Mouse (Mus musculus) lung, postnatal 0 days (tissue): ENCODE measurements around the gene 1600012H06Rik. TPM values are rescaled to one million over a fixed set of nuclear protein-coding genes. Genes with fewer than 3 reads are reported as not detected.
A peak's percentile ranks its signal among the peaks of the same experiment; 100 is the strongest.

ENCODE experiments used
- ATAC-seq: fragments of 200-750 bp; cut with Nextera tagmentation; 2 replicates; pipeline ENCODE4 v1.8.0; 2017; ENCODE audit warnings: moderate library complexity
- DNase-seq: peaks from one replicate; pipeline ENCODE4 v3.0.0-alpha.2; 2016; ENCODE audit warnings: low spot score
- H3K27ac ChIP-seq: fragments of 300-500 bp; sonication (generic); 2 replicates; pipeline ENCODE4 v1.5.1; 2014; ENCODE audit warnings: antibody characterized with exemption, mild to moderate bottlenecking, low read length, mixed read lengths
- H3K27me3 ChIP-seq: fragments of 300-500 bp; sonication (generic); replicated peaks from 2 replicates; pipeline ENCODE4 v1.6.1; 2014; ENCODE audit warnings: low read length, mixed read lengths; ENCODE audit not compliant: insufficient read depth
- H3K36me3 ChIP-seq: fragments of 300-500 bp; sonication (generic); 2 replicates; pipeline ENCODE4 v1.6.1; 2014; ENCODE audit warnings: low read length, mixed read lengths; ENCODE audit not compliant: insufficient read depth
- H3K4me1 ChIP-seq: fragments of 300-500 bp; sonication (generic); 2 replicates; pipeline ENCODE4 v1.6.1; 2014; ENCODE audit warnings: antibody characterized with exemption, low read depth, low read length, mixed read lengths; ENCODE audit not compliant: insufficient read depth
- H3K4me2 ChIP-seq: fragments of 300-500 bp; sonication (generic); replicated peaks from 2 replicates; pipeline ENCODE4 v1.6.1; 2014; ENCODE audit warnings: low read depth, mild to moderate bottlenecking, low read length, moderate library complexity, mixed read lengths
- H3K4me3 ChIP-seq: fragments of 300-500 bp; sonication (generic); 2 replicates; pipeline ENCODE4 v1.5.1; 2014; ENCODE audit warnings: low read depth, low read length
- H3K9ac ChIP-seq: fragments of 300-500 bp; sonication (generic); replicated peaks from 2 replicates; pipeline ENCODE4 v1.6.1; 2014; ENCODE audit warnings: low read depth, mild to moderate bottlenecking
- H3K9me3 ChIP-seq: fragments of 300-500 bp; sonication (generic); 2 replicates; pipeline ENCODE4 v1.6.1; 2016; ENCODE audit warnings: low read length, mixed read lengths
- CTCF ChIP-seq: IDR thresholded peaks from 2 replicates; pipeline ENCODE4 v1.5.1; 2016; ENCODE audit warnings: antibody characterized with exemption, mild to moderate bottlenecking
- EP300 ChIP-seq: IDR thresholded peaks from 2 replicates; pipeline ENCODE4 v1.6.1; 2016; ENCODE audit warnings: antibody characterized with exemption, mild to moderate bottlenecking, control low read depth
- WGBS: fragments of 180-500 bp; shearing (Covaris S2); extraction: QIAGEN DNeasy Blood & Tissue Kit; methylation state at CpG from one replicate; pipeline ENCODE4 v1.1.7; 2014; 5-methylcytosine and 5-hydroxymethylcytosine counted together
- polyA plus RNA-seq: library from polyadenylated mRNA; unstranded; fragments of >200 nt; fragmentation: Nextera tagmentation; extraction: Ambion mirVana; gene quantifications from 2 replicates; pipeline ENCODE4 v1.2.1, GENCODE M21; 2015

Gene 1600012H06Rik
- polyA plus RNA-seq, 1 experiment from 2014 or later = 44.0 TPM

DNA sequence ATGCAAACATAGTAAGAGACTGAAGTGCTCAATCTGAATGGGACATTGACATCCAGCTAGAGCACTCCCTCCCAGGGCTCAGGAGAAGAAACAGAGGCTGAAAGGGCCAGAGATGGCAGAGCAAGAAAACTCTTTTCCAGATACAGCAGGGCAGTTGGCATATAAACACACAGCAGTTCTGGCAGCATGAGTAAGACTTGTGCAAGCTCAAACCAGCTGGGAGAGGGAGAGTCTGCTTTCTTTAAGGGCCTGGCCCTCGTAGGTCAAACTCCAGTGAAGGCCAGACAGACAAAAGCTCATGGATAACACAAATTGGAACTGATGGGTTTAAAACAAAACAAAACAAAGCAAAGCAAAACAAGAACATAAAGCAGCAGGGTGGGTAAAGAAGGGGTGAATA lies 36.4 kb upstream of the 1600012H06Rik start:
- Histone ChIP-seq H3K4me2 (no peak overlapping the region), H3K9me3 (no peaks in the 10 kb centered on the region), H3K36me3 (no peaks in the 10 kb centered on the region), H3K27me3 (no peaks in the 10 kb centered on the region), H3K4me1 (no peaks in the 10 kb centered on the region), H3K4me3 (no peak overlapping the region), H3K27ac (no peak overlapping the region), H3K9ac (no peak overlapping the region)
- no peak for ATAC-seq
- TF ChIP-seq EP300 = no peak
- TF ChIP-seq CTCF = no peak
- DNase-seq = no peak
- WGBS = 28% methylated on average over 1 of the region's 1 CpGs

GRCm38 (mm10) chr17:14907136-14907535 lies 35.8 kb upstream of the 1600012H06Rik start:
- Histone ChIP-seq H3K4me1 (no peaks in the 10 kb centered on the region), H3K27ac (no peak overlapping the region), H3K27me3 (no peaks in the 10 kb centered on the region), H3K4me3 (no peak overlapping the region), H3K4me2 (no peak overlapping the region), H3K9me3 (no peaks in the 10 kb centered on the region), H3K9ac (no peak overlapping the region), H3K36me3 (no peaks in the 10 kb centered on the region)
- ATAC-seq (no peak), DNase-seq (no peak)
- TF ChIP-seq CTCF (no peak), EP300 (no peak)
- WGBS = 58% methylated on average over 12 of the region's 12 CpGs

DNA sequence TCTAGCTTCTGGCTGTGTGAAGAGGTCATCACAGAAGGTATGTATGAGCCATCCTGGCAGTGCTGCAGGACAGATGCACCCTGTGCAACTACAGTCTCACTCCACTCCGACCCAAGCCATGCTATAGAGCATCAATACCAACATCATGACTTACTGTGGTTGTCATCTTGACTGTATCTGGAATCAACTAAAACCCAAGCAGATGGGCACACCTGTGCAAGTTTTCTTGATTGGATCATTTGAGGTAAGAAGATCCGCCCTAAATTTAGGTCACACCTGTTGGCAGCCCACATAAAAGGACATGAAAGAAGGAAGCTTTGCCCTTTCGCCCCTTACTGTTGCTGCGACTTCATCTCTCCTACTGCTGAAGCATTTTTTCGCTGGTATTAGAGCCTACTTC lies 33.7 kb upstream of the 1600012H06Rik start:
- Histone ChIP-seq H3K9ac (no peak overlapping the region), H3K9me3 (no peaks in the 10 kb centered on the region), H3K4me3 (no peak overlapping the region), H3K4me2 (no peak overlapping the region), H3K36me3 (no peaks in the 10 kb centered on the region), H3K27ac (no peak overlapping the region), H3K4me1 (no peaks in the 10 kb centered on the region), H3K27me3 (no peaks in the 10 kb centered on the region)
- DNase-seq (no peak), ATAC-seq (no peak)
- 79% methylated on average over 5 of the region's 5 CpGs for WGBS
- TF ChIP-seq CTCF (no peak), EP300 (no peak)

- Histone ChIP-seq H3K4me1 (no peaks in the 10 kb centered on the region), H3K4me3 (no peak overlapping the region), H3K27me3 (no peaks in the 10 kb centered on the region), H3K9me3 (no peaks in the 10 kb centered on the region), H3K36me3 (no peaks in the 10 kb centered on the region), H3K4me2 (no peak overlapping the region), H3K9ac (no peak overlapping the region), H3K27ac (no peak overlapping the region)
- TF ChIP-seq EP300 (no peak), CTCF (no peak)
- WGBS = 91% methylated on average over 5 of the region's 5 CpGs
- ATAC-seq (no peak), DNase-seq (no peak)
Measured at GRCm38 (mm10) chr17:14910771-14911170, 32.2 kb upstream of the 1600012H06Rik start.

- H3K36me3 ChIP-seq = no peaks in the 10 kb centered on the region
- no peak overlapping the region for H3K4me3 ChIP-seq
- H3K27ac ChIP-seq = no peak overlapping the region
- no peak overlapping the region for H3K4me2 ChIP-seq
- TF ChIP-seq CTCF (peak; percentile 53), EP300 (no peak)
- DNase-seq (no peak), ATAC-seq (no peak)
- no peaks in the 10 kb centered on the region for H3K9me3 ChIP-seq
- H3K4me1 ChIP-seq = no peaks in the 10 kb centered on the region
- WGBS = 50% methylated on average over 6 of the region's 6 CpGs
- no peaks in the 10 kb centered on the region for H3K27me3 ChIP-seq
- no peak overlapping the region for H3K9ac ChIP-seq
Measured at GRCm38 (mm10) chr17:14912420-14912819, 30.6 kb upstream of the 1600012H06Rik start.

- Histone ChIP-seq H3K4me3 (no peak overlapping the region), H3K27ac (no peak overlapping the region), H3K27me3 (no peaks in the 10 kb centered on the region), H3K4me1 (no peaks in the 10 kb centered on the region), H3K9ac (no peak overlapping the region), H3K4me2 (no peak overlapping the region), H3K9me3 (no peaks in the 10 kb centered on the region), H3K36me3 (no peaks in the 10 kb centered on the region)
- TF ChIP-seq CTCF (no peak), EP300 (no peak)
- 84% methylated on average over 8 of the region's 8 CpGs for WGBS
- DNase-seq (no peak), ATAC-seq (no peak)
Measured at GRCm38 (mm10) chr17:14912981-14913380, 30.0 kb upstream of the 1600012H06Rik start.

DNA sequence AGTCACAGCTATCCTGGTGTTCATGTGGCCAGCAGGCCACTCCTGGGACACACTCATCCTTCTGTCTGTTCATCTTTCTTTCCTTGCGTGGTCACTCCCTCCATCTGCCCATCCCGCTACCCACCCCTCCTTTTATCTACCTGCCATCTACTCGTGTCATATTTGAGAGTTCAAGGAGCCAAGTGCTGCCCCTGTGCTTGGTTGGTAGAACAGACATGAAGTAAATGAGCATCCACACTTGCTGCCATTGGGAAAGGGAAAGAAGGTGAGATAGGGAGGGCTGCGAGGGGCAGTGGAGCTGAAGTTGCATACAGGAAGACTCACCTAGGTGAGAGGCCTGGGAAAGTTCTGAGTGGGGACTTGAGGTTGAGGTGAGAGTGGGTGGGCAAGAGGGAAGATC lies 28.6 kb upstream of the 1600012H06Rik start:
- no peaks in the 10 kb centered on the region for H3K27me3 ChIP-seq
- no peak for TF ChIP-seq EP300
- TF ChIP-seq CTCF = no peak
- no peak overlapping the region for H3K4me2 ChIP-seq
- H3K27ac ChIP-seq = no peak overlapping the region
- H3K36me3 ChIP-seq = no peaks in the 10 kb centered on the region
- H3K9ac ChIP-seq = no peak overlapping the region
- ATAC-seq (no peak), DNase-seq (no peak)
- H3K9me3 ChIP-seq = no peaks in the 10 kb centered on the region
- 85% methylated on average over 4 of the region's 4 CpGs for WGBS
- no peak overlapping the region for H3K4me3 ChIP-seq
- no peaks in the 10 kb centered on the region for H3K4me1 ChIP-seq
